Mouse (Mus musculus) ES-Bruce4 (cell line): ENCODE data around the gene Akap7.

Experiments
- CTCF ChIP-seq: IDR thresholded peaks from one replicate; pipeline ENCODE4 v1.8.1; 2011; ENCODE audit warnings: low read depth, low read length
- EP300 ChIP-seq: IDR thresholded peaks from 2 replicates; pipeline ENCODE4 v1.6.1; 2011; ENCODE audit warnings: low read depth, low read length; ENCODE audit not compliant: insufficient read depth
- POLR2A ChIP-seq: IDR thresholded peaks from one replicate; pipeline ENCODE4 v1.8.1; 2011; ENCODE audit warnings: low read length; ENCODE audit not compliant: insufficient read depth

- TF ChIP-seq POLR2A (no peak), CTCF (no peak), EP300 (no peak)
Measured at GRCm38 (mm10) chr10:25285100-25285811, 22.4 kb downstream of the Akap7 start.
